Mouse (Mus musculus): ENCODE measurements around the gene Thap3.

Gene Thap3

DNA sequence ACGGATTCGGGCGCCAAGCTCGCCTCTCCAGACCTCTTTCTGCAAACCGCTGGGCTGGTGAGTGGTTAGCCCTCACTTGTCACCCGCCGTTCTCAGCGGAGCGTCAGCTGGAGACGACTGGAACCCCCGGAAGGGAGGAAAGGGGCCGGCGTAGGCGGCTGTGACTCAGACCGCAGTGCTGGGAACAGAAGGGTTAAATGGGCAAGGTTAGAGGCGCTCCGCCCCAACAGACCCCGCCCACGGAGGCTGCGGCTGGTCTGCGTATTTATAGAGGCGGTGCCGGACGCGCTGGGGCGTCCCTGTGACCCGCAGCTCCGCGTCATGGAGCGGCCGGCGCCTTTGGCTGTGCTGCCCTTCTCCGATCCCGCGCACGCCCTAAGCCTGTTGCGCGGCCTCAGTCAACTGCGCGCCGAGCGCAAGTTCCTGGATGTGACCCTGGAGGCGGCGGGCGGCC is 19.9 kb upstream of the Thap3 start, which contains the start of gene Klhl21:
Gene Klhl21, plus strand, starts transcription at position 182 of the 454 bp plus-strand sequence.
- DNase-seq, result peak; percentile 96 to 98

DNA sequence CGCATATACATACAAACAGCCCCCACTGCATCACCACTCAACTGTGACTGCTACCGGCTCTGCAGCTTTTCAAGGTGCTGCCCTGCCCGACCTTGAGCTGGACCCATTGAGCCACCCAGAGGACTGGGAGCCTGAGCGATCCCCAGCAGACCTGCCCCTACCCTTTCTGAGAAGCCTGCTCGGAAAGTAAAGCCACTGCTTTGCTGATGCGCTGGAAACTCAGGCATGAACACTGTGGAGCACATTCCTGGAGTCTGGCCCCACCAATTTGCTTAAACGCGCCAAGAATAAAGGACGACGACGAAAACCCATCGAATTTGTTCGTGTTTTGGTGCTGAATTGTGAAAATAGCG is 19.3 kb upstream of the Thap3 start:
- DNase-seq, result peak in 1 of 2 experiments; percentile 36

DNA sequence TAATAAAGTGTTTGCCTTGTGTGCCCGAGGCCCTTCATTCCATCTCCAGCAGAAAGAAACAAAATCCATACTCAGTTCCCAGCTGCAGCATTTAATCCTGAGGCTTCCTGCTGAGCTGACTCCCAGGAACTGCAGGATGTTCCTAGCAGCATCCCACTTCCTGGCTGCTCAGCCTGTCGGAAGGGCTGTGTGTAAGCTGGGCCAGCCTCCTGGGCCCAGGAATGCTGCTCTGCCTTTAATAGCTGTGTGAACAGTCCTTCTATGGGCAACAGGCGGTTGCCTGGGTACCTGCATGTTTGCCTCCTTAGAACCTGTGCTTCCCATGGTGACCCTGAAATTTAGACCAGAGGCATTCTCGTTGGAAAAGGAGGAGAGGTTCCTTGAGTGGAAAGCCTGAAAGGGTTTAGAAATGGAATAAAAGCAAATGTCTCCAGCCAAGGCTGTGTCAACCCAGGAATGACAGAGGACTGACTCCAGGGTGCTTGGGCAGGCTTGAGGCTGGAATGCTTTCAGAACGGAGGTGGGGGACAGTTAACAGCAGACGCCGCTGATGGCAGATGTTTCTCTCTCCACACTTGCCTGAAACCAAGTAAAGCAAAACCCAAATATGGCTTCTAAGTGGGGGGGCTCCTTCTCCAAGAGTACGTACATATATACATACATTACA is 18.8 kb upstream of the Thap3 start:
- peak; percentile 66 to 79 for DNase-seq

DNA sequence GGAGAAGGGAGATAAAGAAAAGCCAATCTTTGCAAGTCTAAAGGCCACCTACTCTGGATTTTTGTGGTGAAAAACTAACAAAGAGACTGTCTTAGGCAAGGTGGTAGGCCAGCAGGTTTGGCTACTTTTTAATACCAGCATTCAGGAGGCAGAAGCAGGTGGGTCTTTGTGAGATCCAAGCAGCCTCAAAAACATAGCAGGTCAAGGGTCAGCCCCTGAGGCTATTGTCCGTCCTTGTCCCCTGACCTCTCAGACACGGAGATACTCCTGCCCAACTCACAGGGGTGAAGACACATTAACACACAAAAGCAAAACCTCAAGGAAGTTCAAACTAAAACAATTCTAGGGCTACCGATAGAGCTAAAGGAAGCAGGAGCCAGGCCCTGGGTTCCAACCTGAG is 18.0 kb upstream of the Thap3 start:
- no peak for DNase-seq

DNA sequence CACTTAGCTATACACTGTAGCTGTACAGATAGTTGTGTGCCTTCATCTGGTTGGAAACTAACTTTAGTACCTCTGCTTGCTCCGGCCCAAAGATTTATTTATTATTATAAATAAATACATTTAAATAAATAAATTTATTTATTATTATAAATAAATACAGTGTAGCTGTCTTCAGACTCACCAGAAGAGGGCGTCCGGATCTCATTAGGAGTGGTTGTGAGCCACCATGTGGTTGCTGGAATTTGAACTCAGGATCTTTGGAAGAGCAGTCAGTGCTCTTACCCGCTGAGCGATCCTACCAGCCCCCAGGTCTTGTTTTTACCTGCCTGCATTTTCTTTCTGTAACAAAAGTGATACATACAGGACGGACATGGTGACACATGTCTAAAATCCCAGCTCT is 17.3 kb upstream of the Thap3 start:
- no peak for DNase-seq

DNA sequence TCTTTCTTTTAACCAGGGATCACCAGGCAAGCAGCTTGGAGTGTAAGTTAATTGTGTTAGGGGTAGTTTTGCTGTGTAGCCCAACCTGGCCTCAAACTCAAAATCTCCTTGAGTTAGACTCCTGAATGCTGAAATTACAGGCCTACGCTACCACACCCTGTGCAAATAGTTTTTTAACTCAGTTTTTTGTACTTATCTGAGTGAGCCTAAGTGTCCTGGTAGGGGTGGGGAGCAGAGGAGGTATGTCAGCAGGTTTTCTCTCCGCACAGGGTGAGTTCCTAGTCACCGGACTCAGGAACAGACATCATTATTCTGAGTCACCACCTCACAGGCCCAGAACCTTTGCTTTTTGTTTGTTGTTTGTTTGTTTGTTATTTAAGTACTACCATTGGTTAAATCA is 13.3 kb upstream of the Thap3 start:
- no peak for DNase-seq

DNA sequence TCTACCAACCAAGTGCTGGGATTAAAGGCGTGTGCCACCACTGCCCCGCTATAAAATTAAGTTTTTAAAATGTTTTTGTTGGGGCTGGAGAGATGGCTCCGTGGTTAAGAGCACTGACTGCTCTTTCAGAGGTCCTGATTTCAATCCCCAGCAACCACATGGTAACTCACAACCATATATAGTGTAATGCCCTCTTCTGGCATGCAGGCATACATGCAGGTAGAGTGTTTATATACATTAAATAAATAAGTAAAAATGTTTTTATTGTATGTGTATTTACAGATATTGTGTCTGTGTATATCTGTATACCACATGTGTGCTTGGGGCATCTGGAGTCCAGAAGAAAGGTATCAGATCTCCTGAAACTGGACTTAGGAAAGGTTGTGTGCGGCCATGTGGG is 12.5 kb upstream of the Thap3 start:
- DNase-seq, result no peak

DNA sequence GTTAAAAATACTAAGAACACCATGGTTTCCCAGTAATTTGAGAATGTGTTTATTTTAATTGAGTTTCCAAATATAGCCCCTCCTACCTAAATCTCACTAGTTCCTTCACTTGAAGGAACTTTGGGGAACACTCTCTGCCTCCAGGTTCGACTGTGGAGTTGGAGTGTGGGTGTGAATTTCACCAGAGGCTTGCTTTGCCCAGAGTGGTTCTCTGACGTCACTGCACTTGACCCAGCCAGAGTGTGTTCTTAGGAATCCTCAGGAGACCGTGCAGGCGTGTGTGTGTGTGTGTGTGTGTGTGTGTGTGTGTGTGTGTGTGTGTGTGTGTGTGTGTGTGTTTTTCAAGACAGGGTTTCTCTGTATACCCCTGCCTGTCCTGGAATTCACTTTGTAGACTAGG is 12.1 kb upstream of the Thap3 start:
- DNase-seq, result peak; percentile 70 to 81

DNA sequence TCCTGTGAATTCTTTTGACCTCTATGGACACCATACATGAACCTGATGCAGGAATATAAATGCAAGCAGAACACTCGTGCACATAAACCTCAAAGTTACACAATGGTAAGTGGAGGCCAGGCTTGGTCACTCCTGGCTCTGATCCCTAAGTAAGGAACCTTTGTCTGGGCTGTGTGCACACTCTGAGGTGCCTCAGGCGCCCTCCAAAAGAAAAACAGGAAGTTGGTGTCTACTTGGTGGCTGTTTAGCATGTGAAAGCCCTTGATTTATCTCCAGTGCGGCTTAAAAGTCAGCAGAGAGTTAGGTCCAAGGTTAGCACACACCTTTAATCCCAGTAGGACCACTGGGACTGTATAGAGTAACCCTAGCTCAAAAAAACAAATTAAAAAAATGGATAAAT is 10.7 kb upstream of the Thap3 start:
- no peak for DNase-seq

DNA sequence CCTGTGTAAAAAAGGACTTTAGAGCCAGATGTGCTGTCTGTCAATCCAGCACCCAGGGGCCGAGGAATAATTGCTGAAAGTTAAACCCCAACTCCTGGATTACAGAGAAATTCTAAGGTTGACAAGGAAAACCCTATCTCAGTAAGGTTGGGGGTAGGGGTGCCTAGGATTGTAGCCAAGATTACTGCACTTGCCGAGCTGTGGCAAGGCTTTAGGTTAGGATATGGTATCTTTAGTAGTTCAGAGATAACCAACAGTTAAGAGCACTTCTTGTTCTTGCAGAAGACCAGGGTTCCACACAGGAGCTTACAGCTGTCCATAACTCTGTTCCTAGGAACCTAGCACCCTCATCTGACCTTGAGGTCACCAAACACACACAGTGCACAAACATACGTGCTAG is 8.9 kb upstream of the Thap3 start:
- DNase-seq, result no peak

DNA sequence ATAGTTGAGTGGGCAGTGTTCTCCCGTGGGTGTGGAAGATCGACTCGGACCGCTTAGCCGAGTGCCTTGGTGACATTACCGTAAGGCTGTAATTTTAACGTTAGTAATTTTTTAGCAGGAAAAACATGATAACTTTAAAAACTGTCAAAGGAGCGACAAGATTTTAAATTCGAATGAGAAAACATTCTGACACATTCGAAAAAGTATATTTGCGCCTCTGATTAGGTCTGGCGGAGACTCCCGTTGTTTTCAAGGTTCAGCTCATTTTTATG is 8.1 kb upstream of the Thap3 start:
- no peak for DNase-seq

DNA sequence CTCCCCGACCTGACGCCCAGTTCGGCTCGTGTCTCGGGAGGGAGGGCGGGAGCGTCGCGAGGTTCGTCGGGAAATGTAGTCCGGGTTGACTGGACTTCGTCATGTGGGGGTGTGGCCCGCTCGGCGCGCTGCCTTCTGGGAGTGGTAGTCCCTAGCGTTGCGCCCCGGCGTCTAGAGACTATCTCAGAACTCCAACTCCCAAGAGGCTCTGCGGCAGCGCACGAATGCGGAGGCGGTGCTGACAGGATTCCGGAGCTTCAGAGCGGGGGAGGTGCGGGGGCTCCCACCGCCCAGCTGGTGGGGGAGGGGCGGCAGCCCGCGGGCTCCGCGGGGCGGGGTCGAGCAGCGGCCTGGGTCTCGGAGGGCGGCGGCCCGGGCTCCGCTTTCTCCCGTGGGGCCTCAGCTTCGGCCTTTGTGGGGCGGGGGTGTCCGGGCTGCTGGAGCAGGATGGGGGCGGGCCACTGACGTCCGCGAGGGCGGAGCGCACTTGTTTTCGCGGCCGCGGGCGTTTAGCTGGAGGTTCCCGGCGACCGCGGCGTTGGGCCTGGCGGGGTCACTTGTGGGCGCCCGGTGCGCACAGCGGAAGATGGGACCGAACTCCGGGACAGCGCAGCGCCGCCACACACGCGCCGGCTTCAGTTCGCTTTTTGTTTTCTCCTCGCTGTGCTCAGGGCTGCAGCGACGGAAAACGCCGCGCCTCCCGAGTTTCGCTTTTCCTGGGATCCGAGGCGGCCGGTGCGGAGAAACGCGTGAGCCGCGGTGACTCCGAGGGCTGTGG is 7.6 kb upstream of the Thap3 start, which contains the start of gene Phf13:
Gene Phf13, minus strand, starts transcription at position 86 of the 778 bp plus-strand sequence.
- DNase-seq, result peak; percentile 99

DNA sequence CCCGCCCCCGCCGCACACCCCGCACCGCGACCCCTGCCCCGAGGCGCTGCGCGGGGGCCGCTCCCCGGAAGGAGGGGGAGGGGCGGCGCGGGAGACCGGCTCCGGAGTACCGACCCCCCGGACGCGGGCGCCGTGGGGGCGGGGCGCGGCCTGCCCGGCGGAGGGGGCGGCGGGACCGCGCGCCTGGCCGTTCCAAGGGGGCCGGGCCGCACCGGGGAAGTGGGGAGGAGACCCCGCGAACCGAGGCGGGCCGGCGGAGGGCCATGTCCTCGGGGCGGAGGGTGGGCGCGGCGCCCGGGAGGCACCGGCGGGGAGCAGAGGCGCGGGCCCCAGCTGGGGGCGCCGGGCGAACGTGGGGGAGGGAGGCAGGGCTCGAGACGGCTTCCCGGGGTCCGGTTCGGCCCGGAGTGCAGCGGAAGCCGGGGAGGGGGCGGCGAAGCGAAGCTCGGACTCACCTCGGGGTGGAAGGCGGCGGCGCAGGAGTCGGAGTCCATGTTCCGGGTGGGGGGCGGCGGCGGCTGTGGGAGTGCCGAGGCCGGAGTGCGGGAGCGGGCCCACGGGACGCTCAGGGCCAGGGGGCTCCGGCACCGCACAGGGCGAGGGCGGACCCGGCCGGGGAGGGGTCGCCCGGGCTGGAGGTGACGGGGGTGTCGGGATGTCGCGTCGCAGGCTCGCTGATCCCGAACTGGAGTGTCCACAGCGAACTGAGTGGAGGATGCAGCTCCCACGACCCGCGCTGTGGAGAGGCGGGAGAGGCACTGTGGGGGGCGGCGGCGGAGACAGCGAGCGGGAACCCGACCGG is 6.8 kb upstream of the Thap3 start:
- peak in 1 of 2 experiments; percentile 65 for DNase-seq

DNA sequence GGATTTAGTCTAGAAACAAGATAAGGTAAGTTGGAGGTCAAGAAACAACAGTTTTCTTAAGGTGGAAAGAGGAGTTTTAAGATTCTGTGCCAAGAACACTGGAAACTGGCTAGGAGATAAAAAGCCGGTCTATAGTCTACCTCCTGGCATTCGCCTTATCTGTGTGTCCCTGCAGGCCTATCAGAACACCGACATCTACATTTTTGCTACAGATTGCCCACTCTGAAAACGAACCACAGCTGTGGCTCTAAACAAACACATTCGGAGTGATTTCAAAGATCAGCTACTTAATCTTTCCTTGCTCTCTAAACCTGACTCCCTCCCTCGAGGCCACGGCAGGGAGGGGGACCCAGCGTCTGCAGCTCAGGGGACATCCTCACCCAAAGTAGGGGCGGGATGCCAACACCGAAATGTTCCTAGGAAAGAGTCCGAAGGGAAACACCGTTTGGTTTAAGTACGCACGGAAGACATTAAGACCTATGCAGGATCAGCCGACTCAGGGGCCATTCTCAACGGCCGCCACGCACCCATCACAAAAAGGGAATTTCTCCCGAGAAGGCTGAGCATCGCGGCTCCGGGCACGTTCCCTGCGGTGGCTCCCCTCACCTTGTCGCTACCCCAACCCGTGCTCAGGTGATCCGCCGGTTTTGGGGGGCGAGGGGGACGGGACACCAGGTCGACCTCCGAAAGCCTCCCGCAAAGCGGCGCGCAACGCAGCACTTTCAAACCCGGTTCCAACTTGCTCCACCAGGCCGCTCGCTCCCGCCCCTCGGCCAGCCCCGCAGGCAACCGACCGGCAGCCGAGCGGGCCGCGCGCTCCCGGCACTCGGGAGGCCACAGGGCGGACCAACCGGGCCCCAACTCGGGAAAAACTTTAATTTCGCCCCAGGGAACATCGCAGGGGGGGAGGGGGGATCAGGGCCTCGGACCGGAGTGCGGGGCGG is 5.7 kb upstream of the Thap3 start:
- peak; percentile 56 to 60 for DNase-seq

DNA sequence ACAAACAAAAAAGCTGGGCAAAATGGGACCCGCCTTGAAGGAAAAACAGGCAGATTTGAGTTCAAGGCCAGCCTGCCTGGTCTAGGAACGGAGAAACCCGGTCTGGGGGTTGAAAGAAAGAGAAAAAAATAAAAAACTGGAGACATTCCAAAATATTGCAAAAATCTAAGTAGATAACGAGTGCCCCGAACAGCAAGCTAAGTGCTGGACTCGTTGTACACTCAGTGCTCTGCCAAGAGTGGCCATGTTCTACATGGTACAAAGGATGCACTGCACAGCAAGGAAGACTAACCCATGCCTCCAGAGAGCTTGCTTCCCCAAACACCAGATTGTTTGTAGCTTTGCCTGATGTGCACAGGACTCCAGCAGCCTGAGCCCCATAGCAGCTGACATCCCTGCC is 4.2 kb upstream of the Thap3 start:
- DNase-seq, result no peak

DNA sequence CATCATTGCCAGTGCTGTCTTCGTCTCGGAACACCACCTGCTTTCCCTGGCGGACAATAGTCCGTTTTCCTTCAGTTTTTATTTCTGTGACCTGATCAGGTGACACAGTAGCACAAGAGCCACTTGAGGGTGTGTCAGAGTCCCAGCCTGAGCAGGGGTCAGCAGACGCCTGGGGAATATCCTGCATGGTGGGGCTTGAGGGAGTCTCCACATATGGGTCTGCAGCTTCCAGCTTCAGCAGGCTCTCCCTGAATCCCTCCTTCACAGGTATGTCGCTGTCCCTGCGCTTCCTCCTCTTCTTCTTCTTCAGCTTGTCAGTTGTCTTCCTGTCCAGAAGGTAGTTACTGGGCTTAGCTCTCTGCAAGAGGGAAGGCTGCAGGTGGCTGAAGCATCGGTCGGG is 3.3 kb upstream of the Thap3 start:
- no peak for DNase-seq

DNA sequence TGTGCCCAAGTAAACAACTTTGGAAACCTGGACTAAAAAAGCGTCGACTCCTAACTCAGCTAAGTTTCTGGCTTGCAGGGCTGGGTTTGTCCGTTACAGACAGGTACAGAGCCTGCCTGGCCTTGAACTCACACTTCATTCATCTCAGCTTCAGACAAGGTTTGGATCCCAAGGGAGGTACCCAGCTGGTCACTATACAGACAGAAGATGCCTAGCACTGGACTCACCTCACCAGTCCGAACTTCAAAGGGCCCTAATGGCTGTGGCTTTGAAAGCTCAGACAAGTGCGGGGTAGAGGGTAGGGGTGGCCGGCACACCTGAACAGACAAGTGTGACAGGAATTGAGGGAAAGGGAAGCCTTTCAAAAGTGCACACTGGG is 302 bp upstream of the Thap3 start:
- DNase-seq, result no peak

DNA sequence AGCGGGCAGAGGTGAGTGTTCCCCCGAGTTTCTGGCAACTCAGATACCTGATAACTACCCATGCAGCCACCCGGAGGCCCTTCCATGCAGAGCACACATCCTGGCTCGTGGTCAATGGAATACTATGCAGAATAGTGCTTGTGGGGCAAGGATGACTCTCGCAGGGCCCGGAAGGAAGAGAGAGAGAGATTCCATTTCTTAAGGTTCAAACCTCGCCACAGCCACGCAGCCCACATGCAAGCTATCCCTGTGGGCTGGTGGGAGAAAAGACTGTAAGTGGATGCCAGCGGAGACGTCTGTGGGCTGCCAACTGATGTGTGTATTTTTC is 819 bp downstream of the Thap3 start:
- DNase-seq, result no peak

DNA sequence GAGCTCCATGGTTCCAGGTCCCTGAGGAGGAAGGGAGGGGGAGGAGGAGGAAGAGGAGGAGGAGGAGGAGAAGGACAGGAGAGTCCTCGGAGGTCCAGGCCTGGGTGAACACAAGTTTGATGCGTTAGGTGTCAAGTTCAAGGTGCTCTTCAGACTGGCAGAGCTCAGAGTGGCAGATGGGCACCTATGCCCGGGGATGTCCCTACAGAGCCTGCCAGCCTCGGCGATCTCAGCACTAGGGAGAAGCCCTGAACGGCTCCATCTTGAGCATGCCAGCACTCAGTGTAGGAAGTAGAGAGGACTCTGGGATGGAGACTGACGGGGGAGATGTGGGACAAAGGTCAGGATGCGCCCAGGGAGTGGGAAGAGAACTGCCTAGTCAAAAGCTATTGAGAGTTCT is 2.1 kb downstream of the Thap3 start:
- DNase-seq, result no peak

DNA sequence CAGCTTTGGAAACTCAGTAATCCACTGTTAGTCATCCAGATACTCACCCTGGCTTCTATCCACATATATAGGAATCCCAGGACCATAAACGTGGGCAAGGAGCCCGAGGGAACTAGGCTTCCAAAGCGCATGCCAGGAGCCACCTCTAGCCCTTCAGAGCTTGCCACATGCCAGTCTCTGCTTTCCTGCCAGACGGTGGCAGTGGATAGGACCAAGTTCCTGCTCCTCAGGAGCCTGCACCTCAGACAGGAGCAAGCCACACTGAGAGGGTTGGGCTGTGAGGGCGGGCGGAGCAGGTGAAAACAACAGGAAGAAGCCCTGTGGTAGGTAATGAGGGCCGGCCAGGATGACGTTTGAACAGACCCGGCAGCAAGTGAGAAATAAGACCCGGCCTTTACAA is 2.9 kb downstream of the Thap3 start:
- DNase-seq, result peak; percentile 28 to 56

DNA sequence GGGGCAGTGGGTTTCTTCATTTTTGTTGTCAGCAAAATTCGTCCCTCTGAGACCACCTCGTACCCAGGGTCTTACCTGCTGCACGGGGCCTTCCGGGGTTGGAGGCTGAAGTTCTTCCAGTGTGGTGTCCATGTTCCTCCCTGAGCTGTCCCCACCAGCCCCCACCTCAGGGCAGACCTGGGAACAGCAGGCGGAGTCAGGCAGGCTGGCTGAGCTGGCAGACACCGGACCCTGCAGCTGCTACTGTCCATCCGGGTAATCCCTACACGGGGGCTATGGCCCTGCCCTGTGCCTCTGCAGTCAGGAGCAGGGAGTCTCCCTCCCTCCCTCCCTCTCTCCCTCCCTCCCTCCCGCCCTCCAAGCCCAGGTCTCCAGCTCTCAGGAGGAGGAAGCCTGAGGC is 5.2 kb downstream of the Thap3 start:
- peak in 1 of 2 experiments; percentile 55 for DNase-seq

DNA sequence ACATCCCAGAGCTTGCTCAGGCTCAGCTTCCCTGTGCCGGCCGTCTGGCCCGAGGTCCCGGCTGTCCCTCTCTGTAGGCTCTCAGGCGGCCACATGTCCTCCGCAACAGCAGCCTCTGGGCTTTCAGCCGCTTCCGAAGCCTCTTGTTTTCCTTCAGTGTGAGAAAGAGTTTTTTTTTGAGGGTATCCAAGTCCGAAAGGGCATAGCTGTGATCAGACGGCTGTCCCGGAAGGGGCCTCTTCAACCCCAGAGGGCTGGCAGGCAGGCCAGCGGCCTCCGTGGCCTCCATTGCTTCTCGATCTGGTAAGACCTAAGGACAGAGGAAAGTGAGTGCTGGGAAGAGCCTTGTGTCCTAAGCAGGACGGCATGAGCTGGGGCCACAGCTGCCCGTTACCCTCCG is 5.8 kb downstream of the Thap3 start:
- DNase-seq, result no peak

DNA sequence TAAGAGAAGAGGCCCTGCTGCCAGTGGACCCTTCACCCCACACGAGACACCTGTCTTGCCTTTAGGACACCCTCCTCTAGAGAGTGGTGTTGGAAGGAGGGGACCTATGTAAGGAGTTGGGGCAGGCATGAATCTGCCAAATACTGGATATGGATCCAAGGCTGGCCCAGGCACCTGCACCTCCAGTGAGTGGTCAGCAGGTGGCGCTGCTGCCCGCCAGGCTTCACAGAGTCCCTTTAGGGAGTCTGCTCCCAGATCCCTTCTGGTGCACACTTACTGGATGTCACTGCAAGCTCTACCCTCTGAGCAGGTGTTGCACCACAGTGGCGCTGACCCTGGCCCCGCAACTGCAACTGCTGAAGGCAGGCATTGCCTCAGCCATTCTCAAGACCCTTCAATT is 7.4 kb downstream of the Thap3 start:
- peak; percentile 83 to 86 for DNase-seq

Data from lung, postnatal 4 days (tissue).